Mouse (Mus musculus) CD8-positive naive resting alpha-beta T cell, adult 2 months (primary cell): ENCODE measurements around the gene Slc44a3.

ENCODE experiments used
- DNase-seq, 2 experiments: peaks; one replicate each; pipeline ENCODE4 v3.0.0; 2022; ENCODE audit warnings: low read depth in 2 of 2, low spot score in 2 of 2

The Slc44a3 gene

GRCm38 (mm10) chr3:121504927-121505487 lies 27.2 kb downstream of the Slc44a3 start:
- DNase-seq = no peak

DNA sequence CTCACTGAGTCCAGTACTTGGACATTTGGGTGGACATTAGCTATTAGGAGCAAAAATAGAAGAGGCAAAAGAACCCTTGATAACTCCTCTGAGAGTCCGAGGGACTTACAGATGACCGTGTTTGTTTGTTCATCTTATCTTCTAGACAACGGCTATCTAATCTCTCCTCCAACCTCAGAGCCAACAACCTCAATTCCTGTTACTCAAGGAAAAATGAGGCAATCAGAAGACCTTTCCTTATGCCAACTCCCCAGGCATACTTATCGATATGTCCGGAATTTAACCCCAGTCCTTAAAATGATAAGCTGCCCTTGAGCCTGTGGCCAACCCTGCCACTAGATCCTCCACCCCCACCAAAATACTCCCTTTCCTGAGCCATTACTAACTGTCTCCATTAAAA lies 31.5 kb downstream of the Slc44a3 start:
- no peak for DNase-seq

- peak; percentile 47 to 59 for DNase-seq
These were observed 32.0 kb downstream of the Slc44a3 start for GRCm38 (mm10) chr3:121500225-121500624.

DNA sequence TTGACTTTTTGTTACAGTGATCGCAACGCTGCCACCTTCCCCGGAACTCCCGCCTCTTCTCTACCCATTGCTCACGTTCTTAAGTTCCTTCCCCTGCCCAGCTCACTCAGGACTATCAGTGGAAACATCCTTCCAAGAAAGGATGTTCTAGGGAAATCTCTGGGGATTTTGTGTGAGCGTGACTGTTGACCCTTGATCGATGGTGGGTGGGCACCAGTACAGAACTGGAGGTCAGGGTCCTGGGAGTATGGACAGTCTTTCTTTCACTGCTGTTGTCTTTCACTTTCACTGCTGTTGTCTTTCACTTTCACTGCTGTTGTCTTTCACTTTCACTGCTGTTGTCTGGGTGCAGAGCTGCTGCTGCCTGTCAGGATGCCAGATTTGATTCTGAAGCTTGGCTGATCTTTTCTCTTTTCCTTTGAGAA lies 38.2 kb downstream of the Slc44a3 start:
- peak; percentile 5 to 28 for DNase-seq

GRCm38 (mm10) chr3:121492026-121492425 lies 40.2 kb downstream of the Slc44a3 start:
- no peak for DNase-seq

GRCm38 (mm10) chr3:121490941-121491340 lies 41.3 kb downstream of the Slc44a3 start:
- DNase-seq = no peak

GRCm38 (mm10) chr3:121489462-121490118 lies 42.6 kb downstream of the Slc44a3 start:
- no peak for DNase-seq

DNA sequence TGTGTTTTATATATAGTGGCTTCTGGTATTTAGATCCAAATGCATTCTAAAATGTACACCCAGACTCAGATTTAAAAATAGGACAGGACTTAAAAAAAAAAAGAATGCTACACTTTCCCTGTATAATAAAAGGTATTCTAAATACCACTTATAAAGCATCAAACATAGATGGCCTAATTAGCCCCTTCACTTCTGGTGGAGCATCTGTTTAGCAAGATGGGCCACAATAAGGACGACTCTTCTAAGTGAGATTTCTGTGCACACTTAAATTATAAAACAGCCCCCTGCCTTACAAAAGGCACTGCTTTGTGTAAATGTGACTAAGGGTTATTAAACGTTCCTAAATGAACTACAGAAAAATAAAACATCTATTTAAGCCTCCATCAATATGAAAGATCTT lies 47.0 kb downstream of the Slc44a3 start:
- DNase-seq = no peak

GRCm38 (mm10) chr3:121483266-121484161 lies 48.7 kb downstream of the Slc44a3 start:
- no peak for DNase-seq

DNA sequence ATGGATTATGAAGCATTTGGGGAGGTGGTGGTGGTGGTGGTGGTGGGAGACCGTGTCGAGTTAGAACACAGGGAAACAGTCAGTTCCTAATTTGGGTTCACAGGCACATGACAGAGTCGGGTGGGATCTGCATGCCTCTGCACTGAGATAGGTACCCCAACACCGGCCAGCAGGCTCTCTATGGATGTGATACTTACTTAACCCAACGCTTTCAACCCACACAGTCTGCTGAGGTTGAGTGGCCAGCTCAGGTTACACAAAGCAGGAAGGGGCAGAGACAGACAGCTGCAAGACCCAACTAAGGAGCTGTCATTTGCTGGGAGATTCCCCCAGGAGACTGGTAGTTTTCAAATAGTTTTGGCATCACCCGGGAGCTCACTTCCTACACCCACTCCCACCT lies 50.6 kb downstream of the Slc44a3 start:
- DNase-seq = no peak

- no peak for DNase-seq
These were observed 51.2 kb downstream of the Slc44a3 start for GRCm38 (mm10) chr3:121480961-121481436.

GRCm38 (mm10) chr3:121480030-121480960 lies 51.9 kb downstream of the Slc44a3 start:
- no peak for DNase-seq

DNA sequence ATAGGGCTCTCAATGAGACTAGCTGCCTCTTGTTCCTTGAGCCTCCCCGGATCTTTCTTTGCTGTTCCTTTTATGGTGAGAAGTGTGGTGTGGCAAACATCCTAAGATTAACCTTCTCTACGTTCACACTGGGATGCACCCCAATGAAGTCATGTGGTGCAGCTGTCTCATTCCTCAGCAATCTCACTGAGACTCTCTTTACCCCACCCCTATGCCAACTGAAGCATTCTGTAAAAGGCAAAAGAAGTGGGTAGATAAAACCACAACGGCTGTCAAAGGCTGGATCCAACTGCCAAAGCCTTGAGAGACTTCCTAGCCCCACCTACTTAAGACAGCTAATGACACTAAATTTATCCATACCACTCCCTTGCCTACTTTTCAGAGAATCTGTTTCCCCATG lies 57.5 kb downstream of the Slc44a3 start:
- no peak for DNase-seq

- no peak for DNase-seq
These were observed 60.5 kb downstream of the Slc44a3 start for GRCm38 (mm10) chr3:121471703-121472102.

DNA sequence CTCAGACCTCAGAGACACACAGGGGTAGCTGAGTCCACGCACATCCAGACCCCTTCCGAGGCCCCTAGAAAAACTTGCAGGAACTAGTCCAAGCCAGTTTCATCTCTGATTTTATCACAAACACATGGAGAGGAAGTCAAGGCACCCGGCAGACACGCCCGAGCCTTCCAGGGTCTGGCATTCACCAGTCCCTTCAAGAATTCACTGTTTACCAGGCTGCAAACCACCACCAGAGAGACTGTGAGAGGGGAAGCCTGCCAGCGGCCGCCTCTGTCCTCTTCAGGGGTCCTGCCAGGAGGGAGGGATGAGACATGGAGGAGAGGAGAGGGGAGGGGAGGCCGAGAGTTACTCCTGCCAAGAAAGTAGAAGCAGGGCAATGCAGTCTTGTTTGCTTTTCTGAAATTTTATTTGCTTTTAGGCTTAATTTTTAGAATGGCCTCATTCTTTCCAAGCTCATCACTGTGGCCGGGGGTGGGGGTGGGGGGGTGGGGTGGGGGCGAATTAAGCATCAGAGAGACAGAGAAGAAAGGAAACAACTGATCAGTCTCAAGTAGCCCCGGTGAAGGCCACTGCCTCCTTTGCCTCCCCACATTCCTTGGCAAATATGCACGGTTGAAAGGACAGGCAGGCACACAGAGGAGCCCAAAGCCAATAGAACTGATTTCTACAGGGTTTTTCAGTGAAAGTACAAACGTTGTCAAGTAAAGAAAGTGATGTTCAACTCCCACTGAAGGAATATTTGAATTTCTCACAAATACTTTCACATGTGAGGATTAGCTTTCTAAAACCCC lies 62.8 kb downstream of the Slc44a3 start:
- no peak for DNase-seq

GRCm38 (mm10) chr3:121468136-121468535 lies 64.1 kb downstream of the Slc44a3 start:
- DNase-seq = no peak

DNA sequence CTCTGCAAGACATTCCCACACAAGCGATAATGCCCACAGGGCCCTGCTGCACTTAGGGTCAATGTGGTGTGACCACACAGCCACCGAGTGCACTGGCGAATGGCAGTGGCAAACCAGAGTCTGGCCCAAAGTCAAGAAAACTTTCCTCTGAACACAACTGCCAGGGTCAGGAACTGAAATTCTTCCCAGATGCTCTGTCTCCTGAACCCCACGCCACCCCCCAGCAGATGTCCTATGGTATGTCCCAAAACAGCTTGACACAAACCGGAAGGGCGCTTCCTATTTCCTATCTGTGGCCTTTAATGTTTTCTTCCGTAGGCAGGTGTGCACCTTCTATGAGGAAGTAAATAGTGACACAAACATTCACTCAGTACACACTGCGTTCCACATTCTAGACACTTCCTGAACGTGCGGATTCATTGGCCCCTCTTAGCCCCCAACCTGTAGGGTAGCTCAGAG lies 65.1 kb downstream of the Slc44a3 start:
- peak in 1 of 2 experiments; percentile 5 for DNase-seq

- DNase-seq = no peak
These were observed 66.4 kb downstream of the Slc44a3 start for GRCm38 (mm10) chr3:121465795-121466194.

DNA sequence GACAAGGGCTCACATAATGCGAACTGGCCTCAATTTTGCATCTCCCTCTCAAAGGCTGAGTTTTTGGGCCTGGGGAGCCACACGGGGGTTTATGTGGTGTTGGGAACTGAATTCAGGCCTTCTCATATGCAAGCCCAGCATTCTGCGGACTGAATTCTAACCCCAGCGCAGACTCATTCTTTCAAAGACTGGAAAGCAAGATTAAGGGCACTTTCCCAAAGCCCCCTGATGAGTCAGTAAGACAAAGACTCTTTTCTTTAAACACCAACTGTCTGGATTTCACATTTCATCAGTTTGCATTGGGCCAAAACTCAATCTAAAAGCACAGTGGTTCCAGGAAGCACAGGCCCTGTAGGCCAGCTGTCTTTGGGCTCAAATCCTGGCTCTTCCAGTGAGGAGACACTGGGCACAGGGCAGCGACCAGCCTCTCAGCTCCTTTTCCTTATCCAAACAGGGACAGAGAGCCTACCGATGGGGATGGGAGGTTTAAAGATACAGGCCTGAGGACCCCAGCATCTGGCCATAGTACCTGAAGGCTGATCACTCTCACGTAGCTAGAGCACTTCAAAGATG lies 67.4 kb downstream of the Slc44a3 start:
- DNase-seq = no peak

GRCm38 (mm10) chr3:121462782-121463181 lies 69.4 kb downstream of the Slc44a3 start:
- DNase-seq = no peak
